Mouse (Mus musculus): ENCODE results near the gene Btrc. TPM values are rescaled to one million over a fixed set of nuclear protein-coding genes. Genes with fewer than 3 reads are reported as not detected.

Btrc gene
- total RNA-seq, 1 experiment from 2014 or later: 42.6 TPM

- no peak for DNase-seq
Observed at GRCm38 (mm10) chr19:45428146-45428545, 64.6 kb downstream of the Btrc start.

GRCm38 (mm10) chr19:45430971-45431633 lies 67.6 kb downstream of the Btrc start:
- no peak for DNase-seq

- DNase-seq: no peak
Observed at GRCm38 (mm10) chr19:45432351-45432750, 68.8 kb downstream of the Btrc start.

GRCm38 (mm10) chr19:45436019-45436418 lies 72.5 kb downstream of the Btrc start:
- DNase-seq: peak; percentile 47

- DNase-seq: no peak
Observed at GRCm38 (mm10) chr19:45437175-45437574, 73.6 kb downstream of the Btrc start.

DNA sequence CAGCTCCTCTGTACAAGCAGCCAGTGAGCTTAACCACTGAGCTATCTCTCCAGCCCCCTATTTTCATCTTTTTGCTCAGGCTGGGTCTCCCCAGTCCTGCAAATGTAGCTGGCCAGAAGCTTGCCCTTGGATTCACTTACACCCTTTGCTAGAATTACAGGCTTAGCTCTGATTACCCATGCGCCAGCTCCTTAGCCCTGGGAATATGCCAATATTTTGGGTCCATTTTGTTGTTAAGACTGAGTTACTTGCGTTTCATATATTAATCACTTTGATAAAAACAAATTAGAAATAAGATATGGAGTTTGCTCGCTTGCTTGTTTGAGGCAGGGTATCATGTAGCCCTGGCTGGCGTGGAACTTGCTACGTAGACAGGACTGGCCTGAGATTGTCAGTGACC lies 74.7 kb downstream of the Btrc start:
- no peak for DNase-seq

- no peak for DNase-seq
Observed at GRCm38 (mm10) chr19:45438928-45439846, 75.7 kb downstream of the Btrc start.

- DNase-seq: no peak
Observed at GRCm38 (mm10) chr19:45440554-45441175, 77.1 kb downstream of the Btrc start.

GRCm38 (mm10) chr19:45441717-45442116 lies 78.2 kb downstream of the Btrc start:
- no peak for DNase-seq

- no peak for DNase-seq
Observed at GRCm38 (mm10) chr19:45445253-45445933, 81.9 kb downstream of the Btrc start.

GRCm38 (mm10) chr19:45446631-45447030 lies 83.1 kb downstream of the Btrc start:
- DNase-seq: no peak

GRCm38 (mm10) chr19:45447222-45447621 lies 83.7 kb downstream of the Btrc start:
- no peak for DNase-seq

DNA sequence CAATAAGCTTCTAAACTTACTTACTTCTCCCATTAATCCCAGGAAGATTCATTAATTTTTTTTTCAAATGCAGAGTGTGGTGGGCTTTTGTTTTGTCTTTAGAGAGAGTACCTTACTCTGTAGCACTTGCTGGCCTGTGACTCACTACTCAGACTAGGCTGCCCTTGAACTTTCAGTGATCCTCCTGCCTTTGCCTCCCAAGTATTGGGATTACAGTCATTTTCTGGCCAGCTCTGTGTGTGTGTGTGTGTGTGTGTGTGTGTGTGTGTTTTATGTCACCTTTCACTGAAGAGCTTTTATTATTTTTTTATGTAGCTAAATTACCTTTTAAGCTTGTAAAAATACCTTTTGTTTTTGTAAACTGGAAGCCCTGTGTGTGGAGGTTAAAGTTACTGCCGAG lies 84.4 kb downstream of the Btrc start:
- peak; percentile 46 for DNase-seq

GRCm38 (mm10) chr19:45454391-45454790 lies 90.9 kb downstream of the Btrc start:
- DNase-seq: no peak

DNA sequence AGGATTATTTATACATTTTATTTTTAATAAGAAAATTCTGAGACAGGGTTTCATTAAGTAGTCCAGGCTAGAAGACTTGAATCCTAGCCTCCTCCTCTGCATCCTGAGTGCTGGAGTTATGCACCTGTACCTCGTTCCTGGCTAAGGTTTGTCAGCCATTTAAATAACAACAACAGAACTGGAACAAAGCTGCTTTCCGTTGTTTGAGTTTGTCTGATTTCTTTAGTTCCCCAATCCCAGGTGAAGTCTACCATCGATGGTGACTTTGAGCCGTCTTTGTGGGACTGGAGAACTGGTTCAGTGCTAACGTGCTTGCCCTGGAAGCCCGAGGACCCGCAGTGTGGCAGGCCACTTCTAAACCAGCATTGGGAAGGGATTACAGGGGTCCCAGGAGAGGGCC lies 93.4 kb downstream of the Btrc start:
- no peak for DNase-seq

- no peak for DNase-seq
Observed at GRCm38 (mm10) chr19:45458702-45459101, 95.2 kb downstream of the Btrc start.

- no peak for DNase-seq
Observed at GRCm38 (mm10) chr19:45459931-45460665, 96.6 kb downstream of the Btrc start.

- no peak for DNase-seq
Observed at GRCm38 (mm10) chr19:45460749-45461736, 97.5 kb downstream of the Btrc start.

DNA sequence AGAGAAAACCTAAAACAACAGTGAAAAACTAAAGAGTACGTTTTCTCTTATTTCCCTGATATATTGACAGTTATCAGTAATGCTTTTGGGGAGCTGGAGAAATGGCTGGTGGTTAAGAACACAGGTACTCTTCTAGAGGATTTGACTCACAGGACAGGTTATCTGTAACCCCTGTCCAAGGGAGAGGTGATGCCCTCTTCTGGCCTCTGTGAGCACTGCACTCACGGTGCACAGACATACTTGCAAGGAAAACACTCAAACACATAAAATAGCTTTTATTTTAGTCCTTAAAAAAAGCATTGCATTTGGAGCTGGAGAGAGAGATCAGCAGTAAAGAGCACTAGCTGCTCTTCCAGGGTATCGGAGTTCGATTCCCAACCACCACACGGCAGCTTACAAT lies 106.2 kb downstream of the Btrc start:
- no peak for DNase-seq
